Mouse (Mus musculus) intestine, embryonic 16.5 days (tissue): ENCODE measurements around the gene Mllt10. TPM values are rescaled to one million over a fixed set of nuclear protein-coding genes. Genes with fewer than 3 reads are reported as not detected.

Experiments
- ATAC-seq: fragments of 200-750 bp; cut with Nextera tagmentation; 2 replicates; pipeline ENCODE4 v1.8.0; 2017; ENCODE audit warnings: moderate TSS enrichment, moderate library complexity
- H3K27ac ChIP-seq: fragments of 300-500 bp; sonication (generic); 2 replicates; pipeline ENCODE4 v1.5.1; 2014; ENCODE audit warnings: mild to moderate bottlenecking, low read length
- H3K27me3 ChIP-seq: fragments of 300-500 bp; sonication (generic); replicated peaks from 2 replicates; pipeline ENCODE4 v1.6.1; 2014; ENCODE audit warnings: low read length, control low read depth, mixed read lengths; ENCODE audit not compliant: control insufficient read depth, insufficient read depth
- H3K36me3 ChIP-seq: fragments of 300-500 bp; sonication (generic); 2 replicates; pipeline ENCODE4 v1.6.1; 2014; ENCODE audit warnings: low read length, control low read depth; ENCODE audit not compliant: control insufficient read depth, insufficient read depth
- H3K4me1 ChIP-seq: fragments of 300-500 bp; sonication (generic); 2 replicates; pipeline ENCODE4 v1.6.1; 2014; ENCODE audit warnings: low read length, control low read depth, mixed read lengths; ENCODE audit not compliant: control insufficient read depth, insufficient read depth
- H3K4me2 ChIP-seq: fragments of 300-500 bp; sonication (generic); 2 replicates; pipeline ENCODE4 v1.6.1; 2014; ENCODE audit warnings: low read depth, low read length, control low read depth
- H3K4me3 ChIP-seq: fragments of 300-500 bp; sonication (generic); 2 replicates; pipeline ENCODE4 v1.5.1; 2014; ENCODE audit warnings: mild to moderate bottlenecking, low read length
- H3K9ac ChIP-seq: fragments of 300-500 bp; sonication (generic); 2 replicates; pipeline ENCODE4 v1.6.1; 2014; ENCODE audit warnings: low read depth, low read length
- H3K9me3 ChIP-seq: fragments of 300-500 bp; sonication (generic); 2 replicates; pipeline ENCODE4 v1.6.1; 2016; ENCODE audit warnings: low read length, control low read depth; ENCODE audit not compliant: control insufficient read depth
- WGBS: fragments of 180-500 bp; shearing (Covaris S2); extraction: QIAGEN DNeasy Blood & Tissue Kit; methylation state at CpG from one replicate; pipeline ENCODE4 v1.1.7; 2014; 5-methylcytosine and 5-hydroxymethylcytosine counted together
- polyA plus RNA-seq: library from polyadenylated mRNA; unstranded; fragments of >200 nt; fragmentation: Nextera tagmentation; extraction: Ambion mirVana; gene quantifications from 2 replicates; pipeline ENCODE4 v1.2.1, GENCODE M21; 2015

The Mllt10 gene
- polyA plus RNA-seq, 1 experiment from 2014 or later, result 47.2 TPM

DNA sequence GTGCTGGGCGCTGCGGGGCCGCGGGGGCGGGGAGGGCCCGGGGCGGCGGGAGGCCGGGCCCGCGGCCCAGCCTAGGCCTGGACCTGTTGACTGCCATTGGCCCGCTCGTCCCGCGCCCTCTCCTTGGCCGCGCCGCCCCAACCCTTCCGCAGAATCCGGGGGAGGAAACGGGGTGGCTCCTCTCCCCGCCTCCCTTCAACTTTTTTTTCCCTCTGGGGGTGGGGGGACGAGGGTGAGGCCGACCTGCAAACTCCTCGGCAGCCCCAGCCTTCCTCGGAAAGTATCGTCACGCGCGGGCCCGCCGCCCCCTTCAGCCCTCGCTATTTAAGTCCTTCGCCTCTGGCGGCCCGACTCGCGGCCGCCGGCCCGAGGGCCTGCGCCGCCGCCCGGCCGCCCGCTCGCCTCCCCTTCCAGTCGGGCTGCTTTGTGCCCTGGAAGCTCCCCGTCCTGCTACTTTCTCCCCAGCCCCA lies 1.8 kb downstream of the Mllt10 start:
- Histone ChIP-seq H3K4me1 (0 out of 2 replicates have a peak, but pooled peaks cover 3% of the 10 kb centered on the region), H3K27ac (peak overlapping the region; percentile 100), H3K36me3 (no peaks in the 10 kb centered on the region), H3K4me2 (peak overlapping the region; percentile 92), H3K9me3 (no peaks in the 10 kb centered on the region), H3K4me3 (peak overlapping the region; percentile 62), H3K27me3 (no peaks in the 10 kb centered on the region), H3K9ac (peak overlapping the region; percentile 94)
- ATAC-seq, result peak; percentile 99
- 1% methylated on average over 46 of the region's 50 CpGs for WGBS

GRCm38 (mm10) chr2:18057336-18058145 lies 2.5 kb downstream of the Mllt10 start:
- peak overlapping the region; percentile 100 for H3K27ac ChIP-seq
- ATAC-seq, result peak; percentile 0; the same call in 1 of the 2 replicates
- peak overlapping the region; percentile 92 for H3K4me2 ChIP-seq
- H3K9ac ChIP-seq, result peak overlapping the region; percentile 94
- no peaks in the 10 kb centered on the region for H3K27me3 ChIP-seq
- no peaks in the 10 kb centered on the region for H3K36me3 ChIP-seq
- no peaks in the 10 kb centered on the region for H3K9me3 ChIP-seq
- peak overlapping the region; percentile 62 for H3K4me3 ChIP-seq
- under 1% methylated on average over 48 of the region's 48 CpGs for WGBS
- H3K4me1 ChIP-seq, result 0 out of 2 replicates have a peak, but pooled peaks cover 3% of the 10 kb centered on the region

- Histone ChIP-seq H3K36me3 (no peaks in the 10 kb centered on the region), H3K4me1 (0 out of 2 replicates have a peak, but pooled peaks cover 3% of the 10 kb centered on the region), H3K9ac (peak overlapping the region; percentile 94), H3K4me2 (peak overlapping the region; percentile 92), H3K4me3 (peak overlapping the region; percentile 62), H3K9me3 (no peaks in the 10 kb centered on the region), H3K27ac (peak overlapping the region; percentile 100), H3K27me3 (no peaks in the 10 kb centered on the region)
- no peak for ATAC-seq
- 27% methylated on average over 9 of the region's 9 CpGs for WGBS
Measured at GRCm38 (mm10) chr2:18058146-18058708, 3.2 kb downstream of the Mllt10 start.

GRCm38 (mm10) chr2:18059063-18059462 lies 4.0 kb downstream of the Mllt10 start:
- no peak overlapping the region for H3K4me3 ChIP-seq
- no peaks in the 10 kb centered on the region for H3K36me3 ChIP-seq
- no peaks in the 10 kb centered on the region for H3K27me3 ChIP-seq
- no peak overlapping the region for H3K27ac ChIP-seq
- H3K4me2 ChIP-seq, result no peak overlapping the region
- H3K9ac ChIP-seq, result no peak overlapping the region
- WGBS, result 46% methylated on average over 2 of the region's 2 CpGs
- 0 out of 2 replicates have a peak, but pooled peaks cover under 1% of the 10 kb centered on the region for H3K4me1 ChIP-seq
- no peaks in the 10 kb centered on the region for H3K9me3 ChIP-seq
- no peak for ATAC-seq

DNA sequence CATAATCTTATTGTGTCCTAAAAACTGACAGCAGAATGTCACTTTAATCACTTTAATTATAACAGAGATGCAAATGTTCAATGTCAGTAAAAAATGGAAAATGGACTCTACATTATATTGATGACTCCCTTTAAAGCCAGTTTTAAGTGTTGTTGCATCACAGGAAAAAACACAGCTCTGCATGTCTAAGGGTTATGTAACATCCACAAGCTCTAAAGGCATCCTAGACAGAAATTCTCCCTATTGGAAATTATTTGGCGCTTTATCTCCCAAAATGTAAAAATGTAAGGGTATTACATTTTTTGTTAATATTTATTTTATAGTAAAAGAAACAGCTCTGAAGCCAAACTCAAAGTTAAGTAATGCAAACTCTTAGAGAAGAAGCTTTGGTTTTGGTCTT lies 4.9 kb downstream of the Mllt10 start:
- H3K4me3 ChIP-seq, result no peak overlapping the region
- H3K9ac ChIP-seq, result no peak overlapping the region
- H3K9me3 ChIP-seq, result no peaks in the 10 kb centered on the region
- no peaks in the 10 kb centered on the region for H3K4me1 ChIP-seq
- H3K36me3 ChIP-seq, result no peaks in the 10 kb centered on the region
- H3K27ac ChIP-seq, result no peak overlapping the region
- no peak overlapping the region for H3K4me2 ChIP-seq
- ATAC-seq, result no peak
- 89% methylated on average over 1 of the region's 1 CpGs for WGBS
- H3K27me3 ChIP-seq, result no peaks in the 10 kb centered on the region

- H3K27me3 ChIP-seq, result no peaks in the 10 kb centered on the region
- no peak overlapping the region for H3K27ac ChIP-seq
- H3K4me3 ChIP-seq, result no peak overlapping the region
- H3K9me3 ChIP-seq, result no peaks in the 10 kb centered on the region
- no peak for ATAC-seq
- WGBS, result 81% methylated on average over 1 of the region's 1 CpGs
- H3K4me2 ChIP-seq, result no peak overlapping the region
- no peaks in the 10 kb centered on the region for H3K4me1 ChIP-seq
- H3K36me3 ChIP-seq, result no peaks in the 10 kb centered on the region
- no peak overlapping the region for H3K9ac ChIP-seq
Measured at GRCm38 (mm10) chr2:18060396-18060795, 5.4 kb downstream of the Mllt10 start.

DNA sequence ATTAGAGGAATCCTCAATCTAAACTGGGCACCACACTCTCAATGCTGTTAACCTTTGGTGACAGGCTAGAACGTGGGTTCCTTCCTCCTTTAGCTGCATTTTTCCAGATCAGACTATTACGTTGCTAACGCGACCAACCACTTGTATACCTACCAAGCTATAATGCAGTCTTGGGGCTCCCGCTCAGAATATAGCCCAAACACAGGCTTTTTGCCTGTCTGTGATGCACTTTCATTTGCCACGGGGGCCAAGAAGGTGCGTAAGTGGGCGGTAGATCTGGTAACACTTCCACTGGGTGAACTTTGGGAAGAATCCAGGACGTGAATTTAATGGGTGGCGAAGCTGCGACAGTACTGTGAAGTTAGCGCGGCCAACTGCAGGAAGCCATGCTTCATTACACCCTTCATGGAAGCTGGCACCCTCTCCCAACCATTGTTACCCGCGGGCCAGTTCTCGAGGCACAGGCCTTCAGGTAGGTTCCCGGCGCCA lies 8.8 kb downstream of the Mllt10 start:
- Histone ChIP-seq H3K4me3 (peak overlapping the region; percentile 82), H3K27me3 (no peaks in the 10 kb centered on the region), H3K36me3 (no peaks in the 10 kb centered on the region), H3K9me3 (no peaks in the 10 kb centered on the region), H3K4me2 (peak overlapping the region; percentile 53), H3K9ac (peak overlapping the region; percentile 99), H3K4me1 (peaks cover 11% of the 10 kb centered on the region), H3K27ac (peak overlapping the region; percentile 100)
- WGBS, result 0% methylated on average over 18 of the region's 18 CpGs
- peak; percentile 55 for ATAC-seq

GRCm38 (mm10) chr2:18064356-18064858 lies 9.4 kb downstream of the Mllt10 start:
- H3K4me1 ChIP-seq, result peaks cover 11% of the 10 kb centered on the region
- H3K27me3 ChIP-seq, result no peaks in the 10 kb centered on the region
- no peaks in the 10 kb centered on the region for H3K36me3 ChIP-seq
- H3K9ac ChIP-seq, result peak overlapping the region; percentile 99
- peak overlapping the region; percentile 100 for H3K27ac ChIP-seq
- H3K9me3 ChIP-seq, result no peaks in the 10 kb centered on the region
- under 1% methylated on average over 27 of the region's 58 CpGs for WGBS
- peak overlapping the region; percentile 90 for H3K4me2 ChIP-seq
- peak overlapping the region; percentile 82 for H3K4me3 ChIP-seq
- ATAC-seq, result peak; percentile 96
